8 mouse cellular contexts compared by ENCODE assay signal in the genomic region with DNA sequence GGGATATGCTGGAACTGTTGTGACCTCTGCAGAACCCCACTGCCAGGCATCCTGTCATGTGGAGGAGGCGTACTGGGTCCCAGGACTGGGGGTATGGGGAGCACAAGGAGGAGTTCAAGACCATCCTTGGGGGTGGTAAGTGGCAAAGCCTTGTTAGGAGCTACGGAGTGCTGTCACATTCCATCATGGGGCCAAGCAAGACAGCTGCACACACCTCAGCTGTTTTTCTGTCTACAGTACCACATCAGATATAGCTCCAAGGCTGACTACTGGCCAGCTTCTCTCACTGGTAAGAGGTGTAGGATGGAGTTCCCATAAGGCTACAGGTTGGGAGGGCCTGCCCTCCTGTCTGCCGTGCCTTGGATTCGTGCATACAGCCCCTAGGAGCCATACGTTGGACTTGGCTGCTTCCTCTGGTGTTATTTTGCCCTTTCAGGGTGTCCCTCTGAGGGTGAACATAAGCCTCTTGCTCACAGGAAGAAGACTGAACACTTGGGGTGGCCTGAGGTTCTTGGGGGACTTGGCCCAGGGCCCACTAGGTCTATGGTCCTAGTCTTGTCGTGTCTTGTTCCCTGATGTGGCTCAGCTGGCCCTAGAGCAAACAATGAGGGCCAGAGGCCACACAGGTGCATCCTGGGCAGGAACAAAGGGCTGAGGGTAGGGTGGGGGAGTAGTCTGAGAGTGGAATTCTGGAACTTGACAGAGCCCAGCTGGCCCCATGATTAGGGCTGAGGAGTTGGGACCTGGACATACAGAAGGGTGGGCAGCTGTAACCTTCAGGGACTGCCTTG. TPM values are rescaled to one million over a fixed set of nuclear protein-coding genes. Genes with fewer than 3 reads are reported as not detected.
DNase-seq lines count a peak whose midpoint lies in the region; ATAC-seq lines count a peak whose summit lies in the region.

No protein-coding gene starts in this region.

- H3K36me3 ChIP-seq in midbrain, embryonic 13.5 days, result peaks cover 41% of the 10 kb centered on the region
- H3K36me3 ChIP-seq in midbrain, embryonic 11.5 days (ENCODE audit: control insufficient read depth, insufficient read depth, low read length), result peaks cover 3% of the 10 kb centered on the region; the same call in 1 of the 2 replicates

- no peaks in the 10 kb centered on the region for H3K9me3 ChIP-seq in midbrain, embryonic 13.5 days
- no peaks in the 10 kb centered on the region for H3K9me3 ChIP-seq in midbrain, embryonic 11.5 days (ENCODE audit: control insufficient read depth, low read length)

- no peak overlapping the region for H3K4me2 ChIP-seq in midbrain, embryonic 13.5 days (replicated peaks)
- H3K4me2 ChIP-seq in midbrain, embryonic 11.5 days, result no peak overlapping the region

- H3K27me3 ChIP-seq in midbrain, embryonic 13.5 days, result peaks cover 37% of the 10 kb centered on the region
- peaks cover 28% of the 10 kb centered on the region for H3K27me3 ChIP-seq in midbrain, embryonic 11.5 days (ENCODE audit: control insufficient read depth, insufficient read depth, low read length)

- H3K4me3 ChIP-seq in midbrain, embryonic 13.5 days (replicated peaks), result no peak overlapping the region
- H3K4me3 ChIP-seq in midbrain, embryonic 11.5 days (ENCODE audit: low read depth, low read length), result no peak overlapping the region

- no peak overlapping the region for H3K9ac ChIP-seq in midbrain, embryonic 13.5 days (replicated peaks)
- no peak overlapping the region for H3K9ac ChIP-seq in midbrain, embryonic 11.5 days (ENCODE audit: low read length)

- 0 out of 2 replicates have a peak, but pooled peaks have one; percentile 10 for ATAC-seq in midbrain, embryonic 13.5 days
- no peak for ATAC-seq in midbrain, embryonic 11.5 days (ENCODE audit: low FRiP score)

- 77% methylated on average over 6 of the region's 6 CpGs for WGBS in midbrain, embryonic 13.5 days
- 73% methylated on average over 6 of the region's 6 CpGs for WGBS in midbrain, embryonic 11.5 days

- no peak for DNase-seq in midbrain, embryonic 11.5 days (ENCODE audit: low spot score, missing footprints)
- peak; percentile 62 to 85 for DNase-seq in heart, adult 9 months (ENCODE audit: low spot score in 2 of 2)
- DNase-seq in kidney, adult 11 months, result peak; percentile 27
- DNase-seq in mesoderm, embryonic 11.5 days (ENCODE audit: low read depth, low spot score), result peak; percentile 26
- DNase-seq in layer of hippocampus, adult 18-20 months (ENCODE audit: low spot score in 2 of 2), result no peak
- DNase-seq in layer of hippocampus, postnatal 14 days (ENCODE audit: low spot score in 2 of 2), result no peak
- DNase-seq in embryo, embryonic 9.5 days (ENCODE audit: extremely low spot score), result no peak

- peaks cover 11% of the 10 kb centered on the region; the same call in 1 of the 2 replicates for H3K4me1 ChIP-seq in midbrain, embryonic 13.5 days (replicated peaks)
- H3K4me1 ChIP-seq in midbrain, embryonic 11.5 days (ENCODE audit: control insufficient read depth, insufficient read depth, low read length), result peaks cover 3% of the 10 kb centered on the region

- H3K27ac ChIP-seq in midbrain, embryonic 13.5 days, result no peak overlapping the region
- H3K27ac ChIP-seq in midbrain, embryonic 11.5 days (ENCODE audit: low read depth, low read length), result no peak overlapping the region

RNA-seq across cellular contexts. Expression of gene Adora2a, which starts 2.3 kb away (rescaled TPM):
- 2.6 and 3.0 TPM in 2 replicates for polyA plus RNA-seq in midbrain, embryonic 13.5 days (2015; fragmentation: Nextera tagmentation; extraction: Ambion mirVana)
- 2.8 and 4.0 TPM in 2 replicates for polyA plus RNA-seq in midbrain, embryonic 11.5 days (2014; fragmentation: Nextera tagmentation; extraction: Ambion mirVana)
- total RNA-seq in layer of hippocampus, adult 18-20 months (2021), result 1 to 10 TPM; 1.7 to 1.8 TPM
- total RNA-seq in layer of hippocampus, postnatal 14 days (2021), result 1 to 10 TPM; 3.2 to 5.1 TPM

Comparison
In these comparisons a context has a peak if more than half of its experiments do, and no peak if none do; other contexts are left out.
1. DNase-seq: peak in heart, adult 9 months (2 of 2), kidney, adult 11 months (single experiment) and mesoderm, embryonic 11.5 days (single experiment); none in midbrain, embryonic 11.5 days (single experiment), layer of hippocampus, adult 18-20 months (0 of 2), layer of hippocampus, postnatal 14 days (0 of 2) and embryo, embryonic 9.5 days (single experiment).